Mouse (Mus musculus) kidney, embryonic 15.5 days (tissue): ENCODE measurements around the gene Msx2. TPM values are rescaled to one million over a fixed set of nuclear protein-coding genes. Genes with fewer than 3 reads are reported as not detected.
A peak's percentile ranks its signal among the peaks of the same experiment; 100 is the strongest.

ENCODE experiments used
- ATAC-seq: fragments of 200-750 bp; cut with Nextera tagmentation; replicated peaks from 2 replicates; pipeline ENCODE4 v1.8.0; 2017; ENCODE audit warnings: moderate TSS enrichment; ENCODE audit not compliant: low FRiP score
- H3K27ac ChIP-seq: fragments of 300-500 bp; sonication (generic); 2 replicates; pipeline ENCODE4 v1.5.1; 2015; ENCODE audit warnings: mild to moderate bottlenecking, inconsistent platforms
- H3K27me3 ChIP-seq: fragments of 300-500 bp; sonication (generic); 2 replicates; pipeline ENCODE4 v1.6.1; 2015; ENCODE audit warnings: inconsistent platforms
- H3K36me3 ChIP-seq: fragments of 300-500 bp; sonication (generic); 2 replicates; pipeline ENCODE4 v1.6.1; 2015; ENCODE audit warnings: inconsistent platforms
- H3K4me1 ChIP-seq: fragments of 300-500 bp; sonication (generic); 2 replicates; pipeline ENCODE4 v1.6.1; 2015; ENCODE audit warnings: inconsistent platforms
- H3K4me2 ChIP-seq: fragments of 300-500 bp; sonication (generic); 2 replicates; pipeline ENCODE4 v1.6.1; 2015; ENCODE audit warnings: moderate library complexity, mild to moderate bottlenecking, inconsistent platforms
- H3K4me3 ChIP-seq: fragments of 300-500 bp; sonication (generic); replicated peaks from 2 replicates; pipeline ENCODE4 v1.5.1; 2015; ENCODE audit warnings: mild to moderate bottlenecking, inconsistent platforms
- H3K9ac ChIP-seq: fragments of 300-500 bp; sonication (generic); 2 replicates; pipeline ENCODE4 v1.6.1; 2015; ENCODE audit warnings: mild to moderate bottlenecking, inconsistent platforms
- H3K9me3 ChIP-seq: fragments of 300-500 bp; sonication (generic); replicated peaks from 2 replicates; pipeline ENCODE4 v1.6.1; 2016; ENCODE audit warnings: inconsistent platforms
- WGBS: fragments of 180-500 bp; shearing (Covaris S2); methylation state at CpG from one replicate; pipeline ENCODE4 v1.1.7; 2015; ENCODE audit warnings: mixed read lengths; 5-methylcytosine and 5-hydroxymethylcytosine counted together
- polyA plus RNA-seq: library from polyadenylated mRNA; unstranded; fragments of >200 nt; fragmentation: Nextera tagmentation; extraction: Ambion mirVana; gene quantifications from 2 replicates; pipeline ENCODE4 v1.2.1, GENCODE M21; 2015

Msx2 gene
- polyA plus RNA-seq, 1 experiment from 2014 or later = 1.5 TPM

- Histone ChIP-seq H3K27ac (no peak overlapping the region), H3K36me3 (no peaks in the 10 kb centered on the region), H3K4me3 (no peak overlapping the region), H3K9ac (no peak overlapping the region), H3K4me2 (no peak overlapping the region), H3K27me3 (peaks cover 97% of the 10 kb centered on the region), H3K4me1 (peaks cover 32% of the 10 kb centered on the region), H3K9me3 (no peaks in the 10 kb centered on the region)
- WGBS = 4% methylated on average over 10 of the region's 10 CpGs
- no peak for ATAC-seq
Measured at GRCm38 (mm10) chr13:53463946-53464345, 8.9 kb downstream of the Msx2 start.

GRCm38 (mm10) chr13:53463037-53463436 is 9.8 kb downstream of the Msx2 start:
- Histone ChIP-seq H3K27ac (no peak overlapping the region), H3K4me3 (peak overlapping the region; percentile 28; the same call in 1 of the 2 replicates), H3K36me3 (no peaks in the 10 kb centered on the region), H3K9ac (no peak overlapping the region), H3K4me2 (peak overlapping the region; percentile 51; the same call in 1 of the 2 replicates), H3K27me3 (peaks cover 97% of the 10 kb centered on the region), H3K4me1 (peaks cover 32% of the 10 kb centered on the region), H3K9me3 (no peaks in the 10 kb centered on the region)
- 0 out of 2 replicates have a peak, but pooled peaks have one; percentile 22 for ATAC-seq
- 1% methylated on average over 7 of the region's 7 CpGs for WGBS

GRCm38 (mm10) chr13:53462649-53462970 is 10.3 kb downstream of the Msx2 start:
- Histone ChIP-seq H3K27me3 (peaks cover 98% of the 10 kb centered on the region), H3K4me3 (peak overlapping the region; percentile 28), H3K27ac (no peak overlapping the region), H3K9me3 (no peaks in the 10 kb centered on the region), H3K9ac (no peak overlapping the region), H3K4me1 (peaks cover 32% of the 10 kb centered on the region), H3K4me2 (peak overlapping the region; percentile 51), H3K36me3 (no peaks in the 10 kb centered on the region)
- ATAC-seq = 0 out of 2 replicates have a peak, but pooled peaks have one; percentile 40
- under 1% methylated on average over 15 of the region's 15 CpGs for WGBS

GRCm38 (mm10) chr13:53461855-53462648 is 10.8 kb downstream of the Msx2 start:
- H3K27ac ChIP-seq = no peak overlapping the region

GRCm38 (mm10) chr13:53461346-53461745 is 11.5 kb downstream of the Msx2 start:
- no peak overlapping the region for H3K4me3 ChIP-seq
- no peaks in the 10 kb centered on the region for H3K36me3 ChIP-seq
- H3K4me1 ChIP-seq = peaks cover 32% of the 10 kb centered on the region
- no peaks in the 10 kb centered on the region for H3K9me3 ChIP-seq
- 32% methylated on average over 2 of the region's 2 CpGs for WGBS
- H3K9ac ChIP-seq = no peak overlapping the region
- ATAC-seq = no peak
- H3K4me2 ChIP-seq = no peak overlapping the region
- peaks cover 95% of the 10 kb centered on the region for H3K27me3 ChIP-seq
- no peak overlapping the region for H3K27ac ChIP-seq

More at GRCm38 (mm10) chr13:53461855-53462648, 10.8 kb downstream of the Msx2 start:
- Histone ChIP-seq H3K9ac (no peak overlapping the region), H3K9me3 (no peaks in the 10 kb centered on the region), H3K27me3 (peaks cover 95% of the 10 kb centered on the region), H3K4me3 (peak overlapping the region; percentile 28), H3K4me1 (peaks cover 32% of the 10 kb centered on the region), H3K4me2 (peak overlapping the region; percentile 51), H3K36me3 (no peaks in the 10 kb centered on the region)
- ATAC-seq = peak; percentile 49; the same call in 1 of the 2 replicates
- under 1% methylated on average over 51 of the region's 51 CpGs for WGBS

- Histone ChIP-seq H3K27me3 (peaks cover 95% of the 10 kb centered on the region), H3K9ac (no peak overlapping the region)
- WGBS = 66% methylated on average over 4 of the region's 4 CpGs
Measured at GRCm38 (mm10) chr13:53458766-53459165, 14.1 kb downstream of the Msx2 start.

GRCm38 (mm10) chr13:53454794-53455672 is 17.8 kb downstream of the Msx2 start:
- H3K9me3 ChIP-seq = no peaks in the 10 kb centered on the region
- peaks cover 83% of the 10 kb centered on the region for H3K27me3 ChIP-seq
- WGBS = 9% methylated on average over 21 of the region's 21 CpGs
- peak overlapping the region; percentile 18; the same call in 1 of the 2 replicates for H3K4me3 ChIP-seq
- H3K27ac ChIP-seq = no peak overlapping the region
- no peaks in the 10 kb centered on the region for H3K36me3 ChIP-seq
- H3K9ac ChIP-seq = no peak overlapping the region
- H3K4me1 ChIP-seq = 0 out of 2 replicates have a peak, but pooled peaks cover 4% of the 10 kb centered on the region
- no peak for ATAC-seq
- peak overlapping the region; percentile 50 for H3K4me2 ChIP-seq

More at GRCm38 (mm10) chr13:53458766-53459165, 14.1 kb downstream of the Msx2 start:
- Histone ChIP-seq H3K4me2 (no peak overlapping the region), H3K27ac (no peak overlapping the region), H3K4me1 (peaks cover 21% of the 10 kb centered on the region), H3K4me3 (no peak overlapping the region), H3K9me3 (no peaks in the 10 kb centered on the region), H3K36me3 (no peaks in the 10 kb centered on the region)
- no peak for ATAC-seq

GRCm38 (mm10) chr13:53453927-53454326 is 18.9 kb downstream of the Msx2 start:
- H3K9ac ChIP-seq = no peak overlapping the region
- no peak for ATAC-seq
- H3K27ac ChIP-seq = no peak overlapping the region
- no peaks in the 10 kb centered on the region for H3K36me3 ChIP-seq
- H3K27me3 ChIP-seq = peaks cover 76% of the 10 kb centered on the region
- H3K4me2 ChIP-seq = no peak overlapping the region
- no peaks in the 10 kb centered on the region for H3K9me3 ChIP-seq
- H3K4me3 ChIP-seq = no peak overlapping the region
- whole genome bisulfite sequencing = 78% methylated on average over 3 of the region's 3 CpGs
- H3K4me1 ChIP-seq = 0 out of 2 replicates have a peak, but pooled peaks cover 4% of the 10 kb centered on the region

- Histone ChIP-seq H3K27ac (no peak overlapping the region), H3K36me3 (no peaks in the 10 kb centered on the region), H3K4me1 (peaks cover 2% of the 10 kb centered on the region), H3K9ac (no peak overlapping the region), H3K9me3 (no peaks in the 10 kb centered on the region), H3K27me3 (peaks cover 36% of the 10 kb centered on the region), H3K4me3 (no peak overlapping the region), H3K4me2 (no peak overlapping the region)
- no peak for ATAC-seq
- WGBS = 25% methylated on average over 6 of the region's 6 CpGs
Measured at GRCm38 (mm10) chr13:53447609-53448008, 25.3 kb downstream of the Msx2 start.

- Histone ChIP-seq H3K4me2 (no peak overlapping the region), H3K4me1 (peaks cover 7% of the 10 kb centered on the region), H3K4me3 (no peak overlapping the region), H3K27ac (no peak overlapping the region), H3K27me3 (peaks cover 19% of the 10 kb centered on the region; the same call in 1 of the 2 replicates), H3K36me3 (no peaks in the 10 kb centered on the region), H3K9me3 (no peaks in the 10 kb centered on the region), H3K9ac (no peak overlapping the region)
- ATAC-seq = no peak
- WGBS = 37% methylated on average over 3 of the region's 3 CpGs
Measured at GRCm38 (mm10) chr13:53443602-53444001, 29.3 kb downstream of the Msx2 start.

GRCm38 (mm10) chr13:53442168-53442980 is 30.5 kb downstream of the Msx2 start:
- H3K27ac ChIP-seq = no peak overlapping the region
- ATAC-seq = no peak
- H3K4me3 ChIP-seq = peak overlapping the region; percentile 17; the same call in 1 of the 2 replicates
- H3K27me3 ChIP-seq = peaks cover 17% of the 10 kb centered on the region; the same call in 1 of the 2 replicates
- H3K4me2 ChIP-seq = peak overlapping the region; percentile 48
- H3K4me1 ChIP-seq = peaks cover 7% of the 10 kb centered on the region
- no peaks in the 10 kb centered on the region for H3K9me3 ChIP-seq
- 31% methylated on average over 25 of the region's 25 CpGs for WGBS
- no peak overlapping the region for H3K9ac ChIP-seq
- no peaks in the 10 kb centered on the region for H3K36me3 ChIP-seq
